Mouse (Mus musculus): ENCODE data around the gene Myo15b. TPM values are rescaled to one million over a fixed set of nuclear protein-coding genes. Genes with fewer than 3 reads are reported as not detected.

Myo15b gene
- polyA plus RNA-seq, 2 experiments: 0.29 to 0.42 TPM

DNA sequence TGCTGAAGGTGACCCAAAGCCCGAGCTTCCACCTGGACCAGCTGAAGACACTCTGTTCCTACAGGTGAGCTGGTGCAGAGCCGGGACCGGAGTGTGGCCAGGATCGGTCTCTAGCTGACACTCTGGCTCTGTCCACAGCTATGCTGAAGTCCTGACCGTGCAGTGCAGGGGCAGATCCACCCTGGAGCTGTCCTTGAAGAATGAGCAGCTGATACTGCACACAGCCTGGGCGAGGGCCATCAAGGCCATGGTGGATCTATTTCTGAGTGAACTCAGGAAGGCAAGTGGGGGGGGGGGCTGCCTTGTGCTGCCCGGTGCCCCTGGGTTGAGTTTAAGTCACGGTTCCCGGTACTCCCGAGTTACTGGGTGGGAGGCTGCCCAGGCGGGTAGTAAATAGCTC is 28.2 kb downstream of the Myo15b start:
- H3K27me3 ChIP-seq (ENCODE audit: control insufficient read depth, insufficient read depth, low read length): no peaks in the 10 kb centered on the region
- ATAC-seq (ENCODE audit: insufficient read depth): no peak
- H3K4me2 ChIP-seq (ENCODE audit: low read depth): no peak overlapping the region
- no peak for DNase-seq (ENCODE audit: low read depth in 3 of 3, low spot score in 3 of 3)
- no peaks in the 10 kb centered on the region for H3K4me1 ChIP-seq (replicated peaks; ENCODE audit: control insufficient read depth in 2 of 2, insufficient read depth in 2 of 2, low read length in 1 of 2)
- H3K27ac ChIP-seq: no peak overlapping the region
- no peak for TF ChIP-seq EP300 (IDR thresholded peaks at IDR 0.05; ENCODE audit: low read depth)
- no peak for TF ChIP-seq CTCF (IDR thresholded peaks at IDR 0.05; ENCODE audit: low read depth)
- no peak overlapping the region for H3K4me3 ChIP-seq (ENCODE audit: insufficient read depth in 1 of 2, low read depth in 2 of 2, low read length in 2 of 2)
- no peak overlapping the region for H3K9ac ChIP-seq (replicated peaks)
- no peaks in the 10 kb centered on the region for H3K36me3 ChIP-seq (replicated peaks; ENCODE audit: control insufficient read depth, insufficient read depth, low read depth)
- no peaks in the 10 kb centered on the region for H3K9me3 ChIP-seq (ENCODE audit: control insufficient read depth, low read length)
- 82% methylated on average over 11 of the region's 11 CpGs for WGBS (ENCODE audit: insufficient replicate concordance)

DNA sequence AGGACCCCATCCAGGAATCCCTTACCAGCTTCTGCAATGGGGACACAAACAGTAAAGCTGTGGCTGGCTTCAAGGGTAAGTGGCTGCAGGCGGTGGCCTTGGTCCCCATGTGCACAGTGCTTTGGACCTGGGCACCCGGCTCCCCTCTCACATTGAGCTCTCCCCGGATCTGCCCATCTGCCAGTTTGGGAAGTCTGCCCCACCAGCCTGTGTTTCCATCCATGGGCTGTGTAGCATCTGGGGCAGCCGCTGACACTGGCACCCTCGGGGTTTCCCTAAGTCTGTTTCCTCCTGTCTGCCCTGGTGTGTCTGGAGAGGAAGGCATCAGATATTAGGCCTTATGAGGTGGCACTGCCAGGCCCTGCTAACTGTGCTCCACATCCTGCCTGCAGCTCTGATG is 29.8 kb downstream of the Myo15b start:
- no peak overlapping the region for H3K4me3 ChIP-seq (ENCODE audit: insufficient read depth in 1 of 2, low read depth in 2 of 2, low read length in 2 of 2)
- H3K4me2 ChIP-seq (ENCODE audit: low read depth): no peak overlapping the region
- no peaks in the 10 kb centered on the region for H3K9me3 ChIP-seq (ENCODE audit: control insufficient read depth, low read length)
- TF ChIP-seq EP300 (IDR thresholded peaks at IDR 0.05; ENCODE audit: low read depth) (no peak), CTCF (IDR thresholded peaks at IDR 0.05; ENCODE audit: low read depth) (no peak)
- no peaks in the 10 kb centered on the region for H3K36me3 ChIP-seq (replicated peaks; ENCODE audit: control insufficient read depth, insufficient read depth, low read depth)
- no peaks in the 10 kb centered on the region for H3K27me3 ChIP-seq (ENCODE audit: control insufficient read depth, insufficient read depth, low read length)
- DNase-seq (ENCODE audit: low read depth in 3 of 3, low spot score in 3 of 3) (no peak), ATAC-seq (ENCODE audit: insufficient read depth) (no peak)
- no peaks in the 10 kb centered on the region for H3K4me1 ChIP-seq (replicated peaks; ENCODE audit: control insufficient read depth in 2 of 2, insufficient read depth in 2 of 2, low read length in 1 of 2)
- WGBS (ENCODE audit: insufficient replicate concordance): 73% methylated on average over 5 of the region's 5 CpGs
- no peak overlapping the region for H3K27ac ChIP-seq
- H3K9ac ChIP-seq (replicated peaks): no peak overlapping the region

DNA sequence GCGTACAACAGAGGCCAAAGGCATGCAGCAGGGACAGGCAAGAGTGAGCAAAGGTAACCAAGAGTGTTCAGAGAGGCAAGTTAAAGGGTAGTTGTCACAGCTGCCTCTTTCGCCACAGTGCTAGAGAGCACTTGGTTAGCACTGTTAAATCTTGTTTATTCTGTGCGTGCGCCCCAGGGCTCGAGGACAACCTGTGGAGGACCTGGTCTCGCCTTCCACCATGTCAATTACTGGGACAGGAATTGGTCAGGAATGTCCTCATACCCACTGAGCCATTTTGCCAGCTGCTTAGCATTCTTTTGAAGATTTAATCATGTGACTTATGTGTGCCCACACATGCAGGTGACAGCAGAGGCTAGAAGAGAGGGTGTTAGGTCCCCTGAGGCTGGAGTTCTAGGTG is 31.0 kb downstream of the Myo15b start:
- WGBS (ENCODE audit: insufficient replicate concordance): 78% methylated on average over 6 of the region's 6 CpGs
- no peak overlapping the region for H3K27ac ChIP-seq
- DNase-seq (ENCODE audit: low read depth in 3 of 3, low spot score in 3 of 3): no peak

DNA sequence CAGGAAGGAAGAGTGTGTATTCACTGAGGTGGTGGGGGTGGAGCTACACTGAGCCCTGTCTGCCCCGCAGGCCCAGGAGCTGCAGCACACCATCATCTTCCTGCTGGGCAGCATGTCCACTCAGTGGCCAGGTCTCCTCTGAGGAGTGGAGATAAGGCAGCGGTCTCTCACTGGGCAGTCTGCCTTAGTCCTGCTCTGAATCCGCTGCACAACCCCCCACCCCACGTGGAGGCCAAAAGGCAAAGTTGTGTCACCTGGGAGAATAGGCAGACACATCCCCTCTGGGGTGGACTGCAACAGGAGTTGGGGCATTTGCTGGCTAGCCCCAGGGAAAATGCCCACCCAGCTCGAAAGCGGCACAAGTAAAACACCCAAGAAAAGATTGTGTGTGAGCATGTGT is 34.0 kb downstream of the Myo15b start:
- Histone ChIP-seq H3K4me3 (ENCODE audit: insufficient read depth in 1 of 2, low read depth in 2 of 2, low read length in 2 of 2) (no peak overlapping the region), H3K9me3 (ENCODE audit: control insufficient read depth, low read length) (no peaks in the 10 kb centered on the region), H3K27ac (no peak overlapping the region), H3K27me3 (ENCODE audit: control insufficient read depth, insufficient read depth, low read length) (no peaks in the 10 kb centered on the region), H3K4me2 (ENCODE audit: low read depth) (no peak overlapping the region), H3K9ac (replicated peaks) (no peak overlapping the region), H3K36me3 (replicated peaks; ENCODE audit: control insufficient read depth, insufficient read depth, low read depth) (no peaks in the 10 kb centered on the region), H3K4me1 (replicated peaks; ENCODE audit: control insufficient read depth in 2 of 2, insufficient read depth in 2 of 2, low read length in 1 of 2) (no peaks in the 10 kb centered on the region)
- ATAC-seq (ENCODE audit: insufficient read depth) (no peak), DNase-seq (ENCODE audit: low read depth in 3 of 3, low spot score in 3 of 3) (no peak)
- TF ChIP-seq EP300 (IDR thresholded peaks at IDR 0.05; ENCODE audit: low read depth): no peak
- TF ChIP-seq CTCF (IDR thresholded peaks at IDR 0.05; ENCODE audit: low read depth): no peak
- whole genome bisulfite sequencing (ENCODE audit: insufficient replicate concordance): 63% methylated on average over 6 of the region's 6 CpGs

More for the DNA sequence above, 31.0 kb downstream of the Myo15b start:
- H3K4me2 ChIP-seq (ENCODE audit: low read depth): no peak overlapping the region
- H3K27me3 ChIP-seq (ENCODE audit: control insufficient read depth, insufficient read depth, low read length): no peaks in the 10 kb centered on the region
- ATAC-seq (ENCODE audit: insufficient read depth): no peak
- no peaks in the 10 kb centered on the region for H3K4me1 ChIP-seq (replicated peaks; ENCODE audit: control insufficient read depth in 2 of 2, insufficient read depth in 2 of 2, low read length in 1 of 2)
- no peaks in the 10 kb centered on the region for H3K9me3 ChIP-seq (ENCODE audit: control insufficient read depth, low read length)
- no peak overlapping the region for H3K9ac ChIP-seq (replicated peaks)
- H3K36me3 ChIP-seq (replicated peaks; ENCODE audit: control insufficient read depth, insufficient read depth, low read depth): no peaks in the 10 kb centered on the region
- no peak overlapping the region for H3K4me3 ChIP-seq (ENCODE audit: insufficient read depth in 1 of 2, low read depth in 2 of 2, low read length in 2 of 2)
- no peak for TF ChIP-seq CTCF (IDR thresholded peaks at IDR 0.05; ENCODE audit: low read depth)
- TF ChIP-seq EP300 (IDR thresholded peaks at IDR 0.05; ENCODE audit: low read depth): no peak

DNA sequence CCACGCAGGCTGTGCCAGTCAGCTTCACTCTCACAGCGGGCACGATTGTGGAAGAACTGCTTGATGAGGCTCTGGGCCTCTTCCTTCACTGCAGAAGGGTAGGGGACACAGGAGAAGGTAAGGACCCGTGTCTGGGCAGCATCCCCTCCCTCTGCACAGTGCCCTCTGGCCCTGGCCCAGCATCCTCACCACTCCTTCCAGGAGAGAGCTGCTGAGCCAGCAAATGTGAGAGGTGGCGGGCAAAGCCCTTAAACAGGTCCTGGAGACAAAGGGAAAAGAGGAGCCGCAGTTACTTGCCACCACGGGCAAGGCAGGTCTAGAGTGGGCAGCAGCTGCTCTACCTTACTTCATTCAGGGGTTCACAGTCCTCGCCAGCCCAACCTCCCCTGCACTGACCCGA is 34.9 kb downstream of the Myo15b start:
- no peaks in the 10 kb centered on the region for H3K27me3 ChIP-seq (ENCODE audit: control insufficient read depth, insufficient read depth, low read length)
- WGBS (ENCODE audit: insufficient replicate concordance): 76% methylated on average over 9 of the region's 9 CpGs
- DNase-seq (ENCODE audit: low read depth in 3 of 3, low spot score in 3 of 3): no peak
- H3K9ac ChIP-seq (replicated peaks): no peak overlapping the region
- no peak overlapping the region for H3K4me3 ChIP-seq (ENCODE audit: insufficient read depth in 1 of 2, low read depth in 2 of 2, low read length in 2 of 2)
- H3K9me3 ChIP-seq (ENCODE audit: control insufficient read depth, low read length): no peaks in the 10 kb centered on the region
- no peak for TF ChIP-seq EP300 (IDR thresholded peaks at IDR 0.05; ENCODE audit: low read depth)
- TF ChIP-seq CTCF (IDR thresholded peaks at IDR 0.05; ENCODE audit: low read depth): no peak
- no peaks in the 10 kb centered on the region for H3K36me3 ChIP-seq (replicated peaks; ENCODE audit: control insufficient read depth, insufficient read depth, low read depth)
- no peak overlapping the region for H3K4me2 ChIP-seq (ENCODE audit: low read depth)
- no peak for ATAC-seq (ENCODE audit: insufficient read depth)
- H3K4me1 ChIP-seq (replicated peaks; ENCODE audit: control insufficient read depth in 2 of 2, insufficient read depth in 2 of 2, low read length in 1 of 2): no peaks in the 10 kb centered on the region
- no peak overlapping the region for H3K27ac ChIP-seq

Data from liver, embryonic 14.5 days (tissue).